Comparison of ENCODE assay signal across 18 mouse cellular contexts in the genomic region with DNA sequence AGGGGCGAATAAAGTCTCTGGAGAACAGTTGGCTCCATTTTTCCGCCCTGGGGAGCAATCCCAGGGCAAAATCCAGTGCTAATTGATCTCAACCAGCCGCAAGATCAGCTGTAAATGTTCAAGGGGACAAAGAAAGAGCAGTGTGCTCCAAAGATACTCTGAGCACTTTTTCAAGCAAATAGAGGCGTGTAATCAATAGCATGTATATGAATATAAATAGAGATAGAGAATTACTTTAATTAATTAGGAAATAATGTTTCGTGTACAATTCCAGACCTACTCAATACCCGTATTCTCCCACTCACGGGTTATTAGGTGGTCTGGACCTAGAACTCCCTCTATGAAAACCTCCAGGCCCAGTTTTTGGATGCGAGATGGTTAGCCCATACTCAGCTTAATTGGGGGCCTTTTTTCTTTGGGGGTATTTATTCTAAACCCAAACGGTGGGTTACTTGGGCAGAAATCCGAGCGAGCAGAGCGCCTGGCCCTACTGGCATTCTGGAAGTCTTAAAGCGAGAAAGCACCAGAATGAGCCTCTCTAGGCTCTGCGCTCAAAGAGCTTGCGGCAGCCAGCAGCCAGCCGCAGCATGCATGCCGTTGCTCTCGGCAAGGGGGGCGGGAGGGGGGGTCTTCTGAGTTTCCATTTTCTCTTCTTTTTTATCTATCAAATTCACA. TPM values are rescaled to one million over a fixed set of nuclear protein-coding genes. Genes with fewer than 3 reads are reported as not detected.
A peak's percentile ranks its signal among the peaks of the same experiment; 100 is the strongest.
DNase-seq lines count a peak whose midpoint lies in the region; ATAC-seq and TF ChIP-seq lines count a peak whose summit lies in the region.
"Had no signal": no experiment of that assay in that cellular context is flagged by ENCODE, and none has a peak within 500 bp of the region (broad histone marks: within the 10 kb centered on the region; RNA-seq: fewer than 3 reads in every experiment).

No protein-coding gene starts in this region.

- WGBS in hindbrain, embryonic 11.5 days = 2% methylated on average over 19 of the region's 19 CpGs
- under 1% methylated on average over 19 of the region's 19 CpGs for WGBS in hindbrain, embryonic 10.5 days
- under 1% methylated on average over 19 of the region's 19 CpGs for WGBS in midbrain, embryonic 11.5 days
- 1% methylated on average over 19 of the region's 19 CpGs for WGBS in midbrain, embryonic 13.5 days
- WGBS in embryonic facial prominence, embryonic 14.5 days = 4% methylated on average over 19 of the region's 19 CpGs
- WGBS in olfactory bulb, adult 2 months = 16% methylated on average over 19 of the region's 19 CpGs

- peak; percentile 48 for DNase-seq in hindbrain, embryonic 11.5 days (ENCODE audit: low spot score)
- no peak for DNase-seq in hindbrain, embryonic 10.5 days (ENCODE audit: low spot score)
- peak; percentile 92 for DNase-seq in midbrain, embryonic 11.5 days (ENCODE audit: low spot score, missing footprints)
- DNase-seq in embryonic facial prominence, embryonic 14.5 days (ENCODE audit: low spot score) = no peak
- DNase-seq in urinary bladder, postnatal 10 days (ENCODE audit: low spot score) = no peak
- no peak for DNase-seq in thymus, postnatal 14 days
- DNase-seq: adrenal gland, postnatal 14 days; cerebellum, adult 11-12 months; gastrocnemius, postnatal 36 days; kidney, adult 18-20 months had no signal

- no peak overlapping the region for H3K4me2 ChIP-seq in hindbrain, embryonic 11.5 days (replicated peaks; ENCODE audit: low read depth, low read length)
- H3K4me2 ChIP-seq in midbrain, embryonic 11.5 days = no peak overlapping the region
- no peak overlapping the region for H3K4me2 ChIP-seq in midbrain, embryonic 13.5 days (replicated peaks)
- H3K4me2 ChIP-seq in embryonic facial prominence, embryonic 14.5 days (ENCODE audit: low read depth, low read length) = peak overlapping the region; percentile 10; the same call in 1 of the 2 replicates
- H3K4me2 ChIP-seq: embryonic facial prominence, embryonic 12.5 days; heart, embryonic 13.5 days; hindbrain, embryonic 13.5 days had no signal

- no peak for ATAC-seq in hindbrain, embryonic 11.5 days (ENCODE audit: low FRiP score)
- ATAC-seq in midbrain, embryonic 11.5 days (ENCODE audit: low FRiP score) = no peak
- no peak for ATAC-seq in midbrain, embryonic 13.5 days
- no peak for ATAC-seq in embryonic facial prominence, embryonic 14.5 days (ENCODE audit: low read depth)
- ATAC-seq: lung, postnatal 0 days had no signal

- no peaks in the 10 kb centered on the region for H3K36me3 ChIP-seq in hindbrain, embryonic 11.5 days (ENCODE audit: control insufficient read depth, insufficient read depth, low read length)
- no peaks in the 10 kb centered on the region for H3K36me3 ChIP-seq in hindbrain, embryonic 10.5 days
- H3K36me3 ChIP-seq in midbrain, embryonic 11.5 days (ENCODE audit: control insufficient read depth, insufficient read depth, low read length) = no peaks in the 10 kb centered on the region
- H3K36me3 ChIP-seq in midbrain, embryonic 13.5 days = no peaks in the 10 kb centered on the region
- H3K36me3 ChIP-seq in embryonic facial prominence, embryonic 14.5 days (ENCODE audit: control insufficient read depth, insufficient read depth, low read length) = no peaks in the 10 kb centered on the region
- H3K36me3 ChIP-seq: embryonic facial prominence, embryonic 12.5 days; heart, embryonic 13.5 days; hindbrain, embryonic 13.5 days had no signal

- no peaks in the 10 kb centered on the region for H3K9me3 ChIP-seq in hindbrain, embryonic 11.5 days (ENCODE audit: control insufficient read depth, low read length)
- H3K9me3 ChIP-seq in hindbrain, embryonic 10.5 days = no peaks in the 10 kb centered on the region
- H3K9me3 ChIP-seq in midbrain, embryonic 11.5 days (ENCODE audit: control insufficient read depth, low read length) = no peaks in the 10 kb centered on the region
- H3K9me3 ChIP-seq in midbrain, embryonic 13.5 days = no peaks in the 10 kb centered on the region
- H3K9me3 ChIP-seq in embryonic facial prominence, embryonic 14.5 days (ENCODE audit: control insufficient read depth, low read length) = no peaks in the 10 kb centered on the region
- H3K9me3 ChIP-seq: embryonic facial prominence, embryonic 12.5 days; heart, embryonic 13.5 days; hindbrain, embryonic 13.5 days had no signal

- no peak for TF ChIP-seq CTCF in olfactory bulb, adult 2 months (IDR thresholded peaks at IDR 0.05; ENCODE audit: insufficient read depth, low read depth, low read length)

- H3K27me3 ChIP-seq in hindbrain, embryonic 11.5 days (ENCODE audit: control insufficient read depth, insufficient read depth, low read length) = peaks cover 84% of the 10 kb centered on the region
- H3K27me3 ChIP-seq in hindbrain, embryonic 10.5 days (ENCODE audit: insufficient read depth, poor library complexity, severe bottlenecking) = peaks cover 100% of the 10 kb centered on the region
- H3K27me3 ChIP-seq in midbrain, embryonic 11.5 days (ENCODE audit: control insufficient read depth, insufficient read depth, low read length) = peaks cover 83% of the 10 kb centered on the region
- H3K27me3 ChIP-seq in midbrain, embryonic 13.5 days = peaks cover 91% of the 10 kb centered on the region
- H3K27me3 ChIP-seq in embryonic facial prominence, embryonic 14.5 days (replicated peaks; ENCODE audit: control insufficient read depth, insufficient read depth, low read length) = peaks cover 97% of the 10 kb centered on the region

- H3K27ac ChIP-seq in hindbrain, embryonic 11.5 days (ENCODE audit: low read depth, low read length) = no peak overlapping the region
- H3K27ac ChIP-seq in hindbrain, embryonic 10.5 days = no peak overlapping the region
- H3K27ac ChIP-seq in midbrain, embryonic 11.5 days (ENCODE audit: low read depth, low read length) = no peak overlapping the region
- no peak overlapping the region for H3K27ac ChIP-seq in midbrain, embryonic 13.5 days
- H3K27ac ChIP-seq in embryonic facial prominence, embryonic 14.5 days (replicated peaks; ENCODE audit: low read depth, low read length) = no peak overlapping the region
- H3K27ac ChIP-seq in olfactory bulb, adult 2 months (ENCODE audit: insufficient read depth, low read depth, low read length) = peak overlapping the region; percentile 92
- H3K27ac ChIP-seq: embryonic facial prominence, embryonic 12.5 days; heart, embryonic 13.5 days; hindbrain, embryonic 13.5 days had no signal

- no peak for TF ChIP-seq POLR2A in olfactory bulb, adult 2 months (IDR thresholded peaks at IDR 0.05; ENCODE audit: insufficient read depth, low read depth, low read length)

- H3K4me3 ChIP-seq in hindbrain, embryonic 11.5 days (ENCODE audit: low read depth, low read length) = no peak overlapping the region
- H3K4me3 ChIP-seq in hindbrain, embryonic 10.5 days = no peak overlapping the region
- H3K4me3 ChIP-seq in midbrain, embryonic 11.5 days (ENCODE audit: low read depth, low read length) = no peak overlapping the region
- no peak overlapping the region for H3K4me3 ChIP-seq in midbrain, embryonic 13.5 days (replicated peaks)
- no peak overlapping the region for H3K4me3 ChIP-seq in embryonic facial prominence, embryonic 14.5 days (ENCODE audit: low read depth, low read length)
- peak overlapping the region; percentile 30 for H3K4me3 ChIP-seq in olfactory bulb, adult 2 months (ENCODE audit: insufficient read depth, low read depth, low read length)
- H3K4me3 ChIP-seq: embryonic facial prominence, embryonic 12.5 days; heart, embryonic 13.5 days; hindbrain, embryonic 13.5 days had no signal

- H3K4me1 ChIP-seq in hindbrain, embryonic 11.5 days (replicated peaks; ENCODE audit: control insufficient read depth, insufficient read depth, low read length) = no peaks in the 10 kb centered on the region; the same call in 1 of the 2 replicates
- H3K4me1 ChIP-seq in hindbrain, embryonic 10.5 days (replicated peaks) = peaks cover 7% of the 10 kb centered on the region; the same call in 1 of the 2 replicates
- H3K4me1 ChIP-seq in midbrain, embryonic 11.5 days (ENCODE audit: control insufficient read depth, insufficient read depth, low read length) = no peaks in the 10 kb centered on the region
- H3K4me1 ChIP-seq in midbrain, embryonic 13.5 days (replicated peaks) = peaks cover 9% of the 10 kb centered on the region; the same call in 1 of the 2 replicates
- H3K4me1 ChIP-seq in embryonic facial prominence, embryonic 14.5 days (ENCODE audit: control insufficient read depth, insufficient read depth, low read length) = no peaks in the 10 kb centered on the region
- H3K4me1 ChIP-seq in olfactory bulb, adult 2 months (ENCODE audit: control insufficient read depth, insufficient read depth, low read length) = peaks cover 6% of the 10 kb centered on the region; the same call in 1 of the 2 replicates
- H3K4me1 ChIP-seq: embryonic facial prominence, embryonic 12.5 days had no signal

- no peak overlapping the region for H3K9ac ChIP-seq in hindbrain, embryonic 11.5 days (ENCODE audit: low read depth, low read length)
- H3K9ac ChIP-seq in midbrain, embryonic 11.5 days (ENCODE audit: low read length) = no peak overlapping the region
- H3K9ac ChIP-seq in midbrain, embryonic 13.5 days (replicated peaks) = no peak overlapping the region
- H3K9ac ChIP-seq in embryonic facial prominence, embryonic 14.5 days (ENCODE audit: low read depth, low read length) = no peak overlapping the region
- H3K9ac ChIP-seq: embryonic facial prominence, embryonic 12.5 days; heart, embryonic 13.5 days; hindbrain, embryonic 13.5 days had no signal

RNA-seq across cellular contexts. Expression of a gene that starts 6.0 kb away (rescaled TPM):
- polyA plus RNA-seq in hindbrain, embryonic 11.5 days (2014; fragmentation: Nextera tagmentation; extraction: Ambion mirVana) = 0.39 and 0.49 TPM in 2 replicates
- 0.81 and 1.9 TPM in 2 replicates for polyA plus RNA-seq in hindbrain, embryonic 10.5 days (2016; fragmentation: Nextera tagmentation; extraction: Ambion mirVana)
- 0.41 and 0.92 TPM in 2 replicates for polyA plus RNA-seq in midbrain, embryonic 11.5 days (2014; fragmentation: Nextera tagmentation; extraction: Ambion mirVana)
- polyA plus RNA-seq in midbrain, embryonic 13.5 days (2015; fragmentation: Nextera tagmentation; extraction: Ambion mirVana) = 0.63 and 6.4 TPM in 2 replicates
- polyA plus RNA-seq in embryonic facial prominence, embryonic 14.5 days (2014; fragmentation: Nextera tagmentation; extraction: Ambion mirVana) = 0.81 and 1.4 TPM in 2 replicates
- polyA plus RNA-seq in olfactory bulb, adult 2 months (2012; ENCODE audit: insufficient read depth, insufficient read length, low replicate concordance, missing spikeins) = 104 TPM in 1 of 2 replicates, not detected in the other
- polyA plus RNA-seq: liver, adult 2 months; lung, postnatal 0 days; neural tube, embryonic 14.5 days had no signal

RNA-seq across cellular contexts. Expression of a gene that starts 8.5 kb away (rescaled TPM):
- 0.08 TPM in 1 of 2 replicates, not detected in the other for polyA plus RNA-seq in hindbrain, embryonic 11.5 days (2014; fragmentation: Nextera tagmentation; extraction: Ambion mirVana)
- polyA plus RNA-seq in hindbrain, embryonic 10.5 days (2016; fragmentation: Nextera tagmentation; extraction: Ambion mirVana) = not detected in 2 replicates
- 0.07 TPM in 1 of 2 replicates, not detected in the other for polyA plus RNA-seq in midbrain, embryonic 11.5 days (2014; fragmentation: Nextera tagmentation; extraction: Ambion mirVana)
- polyA plus RNA-seq in midbrain, embryonic 13.5 days (2015; fragmentation: Nextera tagmentation; extraction: Ambion mirVana) = 0.15 TPM in 1 of 2 replicates, not detected in the other
- polyA plus RNA-seq in embryonic facial prominence, embryonic 14.5 days (2014; fragmentation: Nextera tagmentation; extraction: Ambion mirVana) = not detected in 2 replicates
- polyA plus RNA-seq in olfactory bulb, adult 2 months (2012; ENCODE audit: insufficient read depth, insufficient read length, low replicate concordance, missing spikeins) = not detected in 2 replicates
- polyA plus RNA-seq: heart, embryonic 13.5 days; hindbrain, embryonic 13.5 days; liver, adult 2 months; lung, postnatal 0 days; neural tube, embryonic 14.5 days had no signal

Comparison
In these comparisons a context has a peak if more than half of its experiments do, and no peak if none do; other contexts are left out.
1. DNase-seq: peak in hindbrain, embryonic 11.5 days (single experiment) and midbrain, embryonic 11.5 days (single experiment); none in hindbrain, embryonic 10.5 days (single experiment), embryonic facial prominence, embryonic 14.5 days (single experiment), urinary bladder, postnatal 10 days (single experiment) and thymus, postnatal 14 days (single experiment).